Mouse (Mus musculus) lung, postnatal 14 days (tissue): ENCODE measurements around the gene Psma6.

Experiments
- DNase-seq: peaks from one replicate; pipeline ENCODE4 v3.0.0; 2021

Gene Psma6

DNA sequence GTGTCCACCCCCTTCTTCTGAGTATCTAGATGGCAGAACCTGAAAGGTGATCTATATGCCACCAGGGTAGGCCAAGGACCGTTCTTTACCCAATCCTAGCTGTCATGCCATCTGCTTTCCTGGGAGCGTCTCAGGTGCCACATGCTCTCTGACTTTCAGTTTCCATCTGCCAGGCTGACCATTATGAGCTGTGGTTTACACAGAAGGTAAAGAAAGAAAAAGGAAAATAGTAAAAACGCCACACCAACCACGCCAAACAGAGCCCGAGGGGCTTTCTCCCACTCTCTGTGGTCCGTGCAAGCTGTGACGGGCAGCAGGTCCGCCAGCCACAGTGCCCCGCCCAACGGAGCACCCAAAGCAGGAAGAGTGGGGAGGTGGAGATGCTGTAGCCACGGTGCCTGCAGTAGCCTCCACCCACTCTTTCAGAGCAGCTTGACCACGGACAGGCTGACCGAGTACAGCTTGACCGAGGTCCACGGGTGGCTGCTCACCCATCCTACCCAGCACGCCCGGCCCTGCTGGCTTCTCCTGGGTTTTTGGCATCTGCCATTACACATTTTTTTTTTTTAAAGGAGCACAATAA is 81.5 kb downstream of the Psma6 start:
- no peak for DNase-seq

GRCm38 (mm10) chr12:55466088-55466701 is 82.2 kb downstream of the Psma6 start:
- no peak for DNase-seq

DNA sequence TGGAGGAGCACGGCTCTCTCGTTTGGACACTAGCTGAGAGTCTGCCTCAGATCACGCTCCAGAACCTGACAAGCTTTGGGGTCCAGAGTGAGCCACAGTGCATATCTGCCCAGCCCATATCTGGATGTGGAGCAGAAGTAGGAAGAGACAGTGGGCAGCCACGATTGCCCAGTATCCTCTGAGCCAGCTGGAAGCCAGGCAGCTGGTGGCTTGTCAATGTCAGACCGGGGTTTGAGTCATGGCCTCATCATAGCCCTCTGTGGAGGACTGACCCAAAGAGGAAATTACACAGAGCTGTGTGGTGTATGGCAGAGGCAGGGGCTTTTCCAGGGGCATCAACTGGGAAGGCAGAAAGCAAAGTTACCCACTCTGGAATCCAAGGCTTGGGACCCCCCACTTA is 82.8 kb downstream of the Psma6 start:
- no peak for DNase-seq

GRCm38 (mm10) chr12:55467331-55468180 is 83.5 kb downstream of the Psma6 start:
- DNase-seq, result no peak
